Mouse (Mus musculus) G1E (cell line): ENCODE results near the gene Cdhr3. TPM values are rescaled to one million over a fixed set of nuclear protein-coding genes. Genes with fewer than 3 reads are reported as not detected.

ENCODE experiments used
- ATAC-seq: 2 replicates; pipeline ENCODE4 v1.8.0; 2016; ENCODE audit warnings: mild to moderate bottlenecking; ENCODE audit not compliant: insufficient number of reproducible peaks, poor library complexity, low FRiP score, severe bottlenecking; ENCODE audit errors: extremely low read depth
- DNase-seq: peaks from one replicate; pipeline ENCODE4 v3.0.0; 2012; ENCODE audit warnings: low spot score
- H3K27me3 ChIP-seq: 2 replicates; pipeline ENCODE4 v1.6.1; 2012; ENCODE audit warnings: mild to moderate bottlenecking, low read length, inconsistent platforms; ENCODE audit not compliant: insufficient read depth
- H3K36me3 ChIP-seq: replicated peaks from 2 replicates; pipeline ENCODE3; 2012; ENCODE audit warnings: mild to moderate bottlenecking, inconsistent platforms
- H3K4me1 ChIP-seq: 2 replicates; pipeline ENCODE4 v1.6.1; 2012; ENCODE audit warnings: low read depth, low read length, inconsistent platforms, mixed read lengths; ENCODE audit not compliant: insufficient read depth
- H3K4me3 ChIP-seq: 2 replicates; pipeline ENCODE4 v1.5.1; 2012; ENCODE audit warnings: low read depth, mild to moderate bottlenecking, inconsistent platforms, low read length, moderate library complexity, mixed read lengths
- H3K9me3 ChIP-seq: replicated peaks from 2 replicates; pipeline ENCODE4 v1.6.1; 2012; ENCODE audit warnings: inconsistent platforms
- CTCF ChIP-seq: IDR thresholded peaks from 2 replicates; pipeline ENCODE4 v1.5.1; 2012; ENCODE audit warnings: low read depth, low read length, inconsistent platforms, mixed read lengths
- GATA1 ChIP-seq: IDR thresholded peaks from 2 replicates; pipeline ENCODE4 v1.6.1; 2012; ENCODE audit warnings: borderline replicate concordance, low read length, inconsistent platforms, mixed read lengths
- GATA2 ChIP-seq: IDR thresholded peaks from 2 replicates; pipeline ENCODE4 v1.6.1; 2012; ENCODE audit warnings: low read depth, low read length, inconsistent platforms, borderline replicate concordance
- POLR2AphosphoS5 ChIP-seq: IDR thresholded peaks from 2 replicates; pipeline ENCODE4 v1.6.1; 2012; ENCODE audit warnings: low read depth, low read length, inconsistent platforms; ENCODE audit not compliant: insufficient replicate concordance
- TAL1 ChIP-seq: conservative IDR thresholded peaks from 2 replicates; pipeline ENCODE4 v1.6.1; 2012; ENCODE audit warnings: low read depth, low read length, inconsistent platforms, mixed read lengths
- polyA plus RNA-seq: library from polyadenylated mRNA; stranded (reverse); fragments of >175 nt; gene quantifications from 2 replicates; pipeline ENCODE4 v1.2.3, GENCODE M21; 2012
- total RNA-seq, 2 experiments: library from RNA; stranded (forward) in 1 of 2; stranded (reverse) in 1 of 2; fragments of 200-1000 nt in 1 of 2; fragments of >200 nt in 1 of 2; fragmentation: Nextera tagmentation in 1 of 2; gene quantifications; 2 replicates each; pipeline ENCODE4 v1.2.3; 2014 to 2017

Cdhr3 gene
- total and polyA plus RNA-seq, 3 experiments, result 0.22 TPM; not detected in 2

DNA sequence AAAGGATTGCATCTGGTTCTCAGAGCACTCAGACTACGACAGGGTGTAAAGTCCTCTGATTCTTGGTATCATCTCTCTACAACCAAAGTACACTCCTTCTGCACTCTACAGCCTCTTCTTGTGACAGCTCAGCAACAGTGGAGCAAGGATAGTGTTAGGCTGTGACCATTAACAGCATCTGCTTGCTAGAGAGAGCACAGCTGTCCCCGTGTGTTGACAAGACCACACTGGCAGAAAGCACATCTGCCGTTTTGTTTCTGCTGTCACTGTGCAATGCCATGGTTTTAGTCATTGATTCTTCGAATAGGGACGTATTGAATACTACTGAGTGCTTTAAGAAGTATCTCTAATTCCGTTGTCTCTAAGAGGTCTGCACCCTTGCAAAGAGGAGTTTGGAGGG lies 36.6 kb downstream of the Cdhr3 start:
- Histone ChIP-seq H3K27me3 (peaks cover 11% of the 10 kb centered on the region), H3K9me3 (no peaks in the 10 kb centered on the region), H3K4me3 (no peak overlapping the region), H3K4me1 (no peaks in the 10 kb centered on the region), H3K36me3 (no peaks in the 10 kb centered on the region)
- DNase-seq (no peak), ATAC-seq (no peak)
- TF ChIP-seq POLR2AphosphoS5, result no peak
- no peak for TF ChIP-seq GATA1
- no peak for TF ChIP-seq CTCF
- no peak for TF ChIP-seq TAL1
- no peak for TF ChIP-seq GATA2

DNA sequence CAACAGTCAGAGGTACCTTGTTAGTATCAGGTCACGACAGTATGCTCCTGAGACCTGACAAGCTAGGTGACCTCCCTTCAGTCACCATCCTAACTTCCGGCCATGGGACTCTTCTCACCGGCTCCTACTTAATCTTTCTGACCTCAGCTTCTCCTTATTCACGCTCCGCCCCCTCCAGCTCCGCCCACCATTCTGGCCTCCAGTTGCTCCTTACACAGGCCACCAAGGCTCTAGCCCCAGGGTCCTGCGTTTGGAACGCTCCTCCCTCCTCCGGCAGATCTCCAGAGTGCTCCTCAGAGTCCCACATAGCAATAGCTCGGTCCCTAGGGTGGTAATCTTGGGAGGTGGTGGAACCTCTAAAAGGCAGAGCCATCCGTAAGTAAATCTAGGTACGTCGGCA lies 38.9 kb downstream of the Cdhr3 start:
- Histone ChIP-seq H3K4me1 (no peaks in the 10 kb centered on the region), H3K9me3 (no peaks in the 10 kb centered on the region), H3K4me3 (no peak overlapping the region), H3K36me3 (no peaks in the 10 kb centered on the region), H3K27me3 (peaks cover 4% of the 10 kb centered on the region; the same call in 1 of the 2 replicates)
- no peak for TF ChIP-seq GATA1
- TF ChIP-seq POLR2AphosphoS5, result no peak
- TF ChIP-seq GATA2, result no peak
- no peak for TF ChIP-seq CTCF
- no peak for TF ChIP-seq TAL1
- DNase-seq (no peak), ATAC-seq (no peak)

DNA sequence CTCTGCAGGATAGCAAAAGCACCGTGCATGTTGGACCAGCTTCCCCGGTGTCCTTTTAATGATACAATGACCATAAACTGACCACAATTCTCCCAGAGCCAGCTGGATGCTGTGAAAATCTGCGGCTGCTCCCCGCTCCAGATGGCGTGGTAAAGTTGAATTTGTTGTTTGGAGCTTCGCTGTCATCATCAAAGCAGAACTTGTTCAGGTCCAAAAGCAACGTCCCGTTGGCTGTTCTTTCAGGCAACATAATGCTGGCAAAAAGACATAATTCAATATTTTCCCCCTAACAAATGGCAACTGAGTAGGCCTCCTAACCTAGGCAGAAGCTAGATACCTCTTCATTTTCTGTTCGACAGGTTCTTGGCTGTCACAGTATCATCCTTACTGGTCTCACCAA lies 39.4 kb downstream of the Cdhr3 start:
- Histone ChIP-seq H3K4me3 (no peak overlapping the region), H3K36me3 (no peaks in the 10 kb centered on the region), H3K4me1 (no peaks in the 10 kb centered on the region), H3K27me3 (peaks cover 4% of the 10 kb centered on the region; the same call in 1 of the 2 replicates), H3K9me3 (no peaks in the 10 kb centered on the region)
- DNase-seq (no peak), ATAC-seq (no peak)
- TF ChIP-seq GATA2 (no peak), CTCF (no peak), GATA1 (no peak), TAL1 (no peak), POLR2AphosphoS5 (no peak)

DNA sequence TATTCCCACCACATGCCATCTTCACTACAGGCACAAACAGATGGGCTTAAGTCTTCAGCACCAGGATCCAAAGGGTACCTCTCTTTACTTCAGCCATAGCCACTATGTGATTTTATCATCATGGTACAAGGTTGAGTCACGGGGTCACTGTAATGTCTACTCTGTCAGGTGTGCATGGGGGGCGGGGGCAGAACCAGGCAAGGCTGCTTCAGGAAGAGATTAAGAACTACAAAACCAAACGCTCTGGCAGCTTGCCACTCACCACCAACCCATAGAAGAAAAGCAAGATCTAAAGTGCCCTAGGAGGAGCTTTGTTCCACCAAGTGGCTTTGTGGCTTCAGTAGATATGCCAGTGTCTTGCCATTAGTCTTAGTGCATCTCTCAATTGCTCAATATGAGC lies 44.3 kb downstream of the Cdhr3 start:
- no peak overlapping the region for H3K4me3 ChIP-seq
- no peaks in the 10 kb centered on the region for H3K9me3 ChIP-seq
- H3K4me1 ChIP-seq, result no peaks in the 10 kb centered on the region
- DNase-seq, result no peak
- H3K36me3 ChIP-seq, result no peaks in the 10 kb centered on the region
- peaks cover 15% of the 10 kb centered on the region for H3K27me3 ChIP-seq
- TF ChIP-seq POLR2AphosphoS5, result no peak
- TF ChIP-seq GATA2, result no peak
- TF ChIP-seq TAL1, result no peak
- ATAC-seq, result no peak

DNA sequence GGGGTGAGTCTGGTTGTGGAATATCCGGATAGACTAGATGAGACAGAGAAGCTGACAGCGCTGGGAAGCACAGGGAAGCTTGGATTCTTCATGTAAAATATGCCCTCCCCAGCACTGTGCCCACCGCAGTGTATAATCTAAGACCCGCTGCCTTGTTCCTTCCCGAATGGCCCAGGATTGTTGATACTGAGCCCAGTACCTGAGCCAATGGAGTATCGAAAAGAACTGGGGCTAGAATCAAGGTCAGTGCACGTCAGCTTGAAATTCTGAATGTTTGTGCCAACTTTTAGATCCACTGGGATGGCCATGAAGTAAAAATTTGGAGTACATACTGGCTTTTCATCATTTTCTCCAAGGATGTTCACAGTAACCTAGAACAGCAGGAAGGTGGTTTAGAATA lies 46.2 kb downstream of the Cdhr3 start:
- H3K4me3 ChIP-seq, result no peak overlapping the region
- no peaks in the 10 kb centered on the region for H3K4me1 ChIP-seq
- TF ChIP-seq GATA2, result no peak
- no peak for TF ChIP-seq CTCF
- TF ChIP-seq GATA1, result no peak
- TF ChIP-seq POLR2AphosphoS5, result no peak
- no peak for TF ChIP-seq TAL1
- ATAC-seq, result no peak
- no peak for DNase-seq
- peaks cover 21% of the 10 kb centered on the region for H3K27me3 ChIP-seq
- no peaks in the 10 kb centered on the region for H3K9me3 ChIP-seq
- no peaks in the 10 kb centered on the region for H3K36me3 ChIP-seq

DNA sequence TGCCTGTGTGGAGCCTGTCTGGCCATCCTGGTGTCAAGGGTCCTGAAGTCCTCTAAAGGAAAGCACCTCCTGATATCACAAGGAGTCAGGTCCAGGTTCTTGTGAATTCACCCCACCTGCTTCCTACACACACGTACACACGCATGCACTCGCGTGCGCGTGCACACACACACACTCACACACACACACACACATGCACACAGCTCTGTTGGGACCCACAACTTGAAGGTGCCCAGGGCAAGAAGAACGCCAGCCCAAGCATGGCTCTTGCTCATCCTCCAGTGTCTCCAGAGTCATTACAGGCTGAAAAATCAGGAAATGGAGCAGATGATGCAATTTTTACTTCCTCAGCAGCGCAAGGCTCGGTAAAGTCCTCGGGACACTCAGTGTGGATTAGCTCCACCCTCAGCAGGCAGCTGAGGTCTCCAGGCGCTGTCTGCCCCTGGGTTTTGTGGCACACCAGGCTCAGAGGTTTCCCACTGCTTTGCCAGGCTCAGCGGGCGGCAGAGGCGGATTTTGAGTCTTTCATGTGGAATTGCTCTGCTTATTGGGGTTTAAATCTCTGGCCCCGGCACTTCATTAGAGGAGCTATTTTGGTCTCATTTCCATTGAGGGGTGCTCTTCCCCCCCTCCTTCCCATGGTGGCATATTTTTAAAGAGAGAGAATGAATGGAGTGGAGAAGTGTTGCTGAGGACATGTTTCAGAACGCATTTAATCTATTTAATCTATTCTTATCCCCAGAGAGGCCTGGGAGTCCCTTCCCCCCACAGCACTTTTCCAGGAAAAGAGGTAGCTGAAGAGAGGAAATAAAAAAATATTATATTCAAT lies 46.9 kb downstream of the Cdhr3 start:
- Histone ChIP-seq H3K27me3 (peaks cover 21% of the 10 kb centered on the region), H3K9me3 (no peaks in the 10 kb centered on the region), H3K36me3 (no peaks in the 10 kb centered on the region), H3K4me1 (no peaks in the 10 kb centered on the region), H3K4me3 (no peak overlapping the region)
- DNase-seq (no peak), ATAC-seq (no peak)
- no peak for TF ChIP-seq POLR2AphosphoS5
- TF ChIP-seq GATA1, result no peak
- TF ChIP-seq CTCF, result no peak
- TF ChIP-seq TAL1, result no peak
- no peak for TF ChIP-seq GATA2
